Mouse (Mus musculus): Measurements from ENCODE around the gene Traf2. TPM values are rescaled to one million over a fixed set of nuclear protein-coding genes. Genes with fewer than 3 reads are reported as not detected.

The Traf2 gene
- polyA plus RNA-seq, 2 experiments = 18.9 to 29.2 TPM

GRCm38 (mm10) chr2:25581901-25582301 lies 35.2 kb upstream of the Traf2 start:
- peaks cover 44% of the 10 kb centered on the region for H3K27me3 ChIP-seq (ENCODE audit: control insufficient read depth, insufficient read depth, low read length)
- TF ChIP-seq POLR2A (IDR thresholded peaks at IDR 0.05; ENCODE audit: borderline replicate concordance, extremely low read depth, insufficient read depth, insufficient read length) = no peak
- DNase-seq (ENCODE audit: low spot score) (no peak), ATAC-seq (ENCODE audit: low FRiP score, low read depth) (peak; percentile 7; the same call in 1 of the 2 replicates)
- H3K4me3 ChIP-seq (replicated peaks; ENCODE audit: low read length) = peak overlapping the region; percentile 37; the same call in 1 of the 2 replicates
- peaks cover 41% of the 10 kb centered on the region for H3K36me3 ChIP-seq (ENCODE audit: control insufficient read depth, insufficient read depth, low read length)
- 27% methylated on average over 6 of the region's 6 CpGs for WGBS
- peaks cover 31% of the 10 kb centered on the region for H3K4me1 ChIP-seq (ENCODE audit: control insufficient read depth, insufficient read depth, low read length)
- no peaks in the 10 kb centered on the region for H3K9me3 ChIP-seq (ENCODE audit: control insufficient read depth, low read length)
- no peak overlapping the region for H3K9ac ChIP-seq (ENCODE audit: low read depth, low read length, severe bottlenecking)
- H3K27ac ChIP-seq (replicated peaks; ENCODE audit: low read depth, low read length) = no peak overlapping the region
- peak overlapping the region; percentile 56 for H3K4me2 ChIP-seq (replicated peaks; ENCODE audit: low read depth, low read length, severe bottlenecking)

GRCm38 (mm10) chr2:25581294-25581864 lies 34.6 kb upstream of the Traf2 start, which contains the start of gene Ajm1:
Ajm1 (minus strand) TSS chr2:25581757.
- Histone ChIP-seq H3K27ac (replicated peaks; ENCODE audit: low read depth, low read length) (no peak within 1 kb of the TSS), H3K4me1 (ENCODE audit: control insufficient read depth, insufficient read depth, low read length) (peaks cover 37% of the 10 kb centered on the region), H3K9me3 (ENCODE audit: control insufficient read depth, low read length) (no peaks in the 10 kb centered on the region), H3K4me3 (replicated peaks; ENCODE audit: low read length) (peak within 1 kb of the TSS; percentile 37), H3K9ac (ENCODE audit: low read depth, low read length, severe bottlenecking) (no peak within 1 kb of the TSS), H3K36me3 (ENCODE audit: control insufficient read depth, insufficient read depth, low read length) (peaks cover 35% of the 10 kb centered on the region), H3K4me2 (replicated peaks; ENCODE audit: low read depth, low read length, severe bottlenecking) (peak within 1 kb of the TSS; percentile 56), H3K27me3 (ENCODE audit: control insufficient read depth, insufficient read depth, low read length) (peaks cover 50% of the 10 kb centered on the region)
- no peak for TF ChIP-seq POLR2A (IDR thresholded peaks at IDR 0.05; ENCODE audit: borderline replicate concordance, extremely low read depth, insufficient read depth, insufficient read length)
- 7% methylated on average over 19 of the region's 19 CpGs for WGBS
- ATAC-seq (ENCODE audit: low FRiP score, low read depth) (peak; percentile 78), DNase-seq (ENCODE audit: low spot score) (peak; percentile 69)

GRCm38 (mm10) chr2:25580621-25581101 lies 33.9 kb upstream of the Traf2 start:
- Histone ChIP-seq H3K4me1 (ENCODE audit: control insufficient read depth, insufficient read depth, low read length) (peaks cover 42% of the 10 kb centered on the region), H3K4me3 (replicated peaks; ENCODE audit: low read length) (0 out of 2 replicates have a peak overlapping the region, but pooled peaks have one; percentile 37), H3K36me3 (ENCODE audit: control insufficient read depth, insufficient read depth, low read length) (peaks cover 30% of the 10 kb centered on the region), H3K27ac (replicated peaks; ENCODE audit: low read depth, low read length) (no peak overlapping the region), H3K9me3 (ENCODE audit: control insufficient read depth, low read length) (no peaks in the 10 kb centered on the region), H3K4me2 (replicated peaks; ENCODE audit: low read depth, low read length, severe bottlenecking) (peak overlapping the region; percentile 56; the same call in 1 of the 2 replicates), H3K9ac (ENCODE audit: low read depth, low read length, severe bottlenecking) (no peak overlapping the region), H3K27me3 (ENCODE audit: control insufficient read depth, insufficient read depth, low read length) (peaks cover 54% of the 10 kb centered on the region)
- 39% methylated on average over 6 of the region's 6 CpGs for WGBS
- ATAC-seq (ENCODE audit: low FRiP score, low read depth) (no peak), DNase-seq (ENCODE audit: low spot score) (no peak)
- TF ChIP-seq POLR2A (IDR thresholded peaks at IDR 0.05; ENCODE audit: borderline replicate concordance, extremely low read depth, insufficient read depth, insufficient read length) = no peak

- 7% methylated on average over 25 of the region's 27 CpGs for WGBS
- Histone ChIP-seq H3K9ac (ENCODE audit: low read depth, low read length, severe bottlenecking) (0 out of 2 replicates have a peak overlapping the region, but pooled peaks have one; percentile 25), H3K27ac (replicated peaks; ENCODE audit: low read depth, low read length) (no peak overlapping the region), H3K4me1 (ENCODE audit: control insufficient read depth, insufficient read depth, low read length) (peaks cover 46% of the 10 kb centered on the region), H3K36me3 (ENCODE audit: control insufficient read depth, insufficient read depth, low read length) (peaks cover 22% of the 10 kb centered on the region), H3K27me3 (ENCODE audit: control insufficient read depth, insufficient read depth, low read length) (peaks cover 54% of the 10 kb centered on the region), H3K4me3 (replicated peaks; ENCODE audit: low read length) (peak overlapping the region; percentile 26), H3K4me2 (replicated peaks; ENCODE audit: low read depth, low read length, severe bottlenecking) (peak overlapping the region; percentile 43), H3K9me3 (ENCODE audit: control insufficient read depth, low read length) (no peaks in the 10 kb centered on the region)
- DNase-seq (ENCODE audit: low spot score) (peak; percentile 55), ATAC-seq (ENCODE audit: low FRiP score, low read depth) (no peak)
- no peak for TF ChIP-seq POLR2A (IDR thresholded peaks at IDR 0.05; ENCODE audit: borderline replicate concordance, extremely low read depth, insufficient read depth, insufficient read length)
Measured at GRCm38 (mm10) chr2:25579737-25580460, 33.2 kb upstream of the Traf2 start.
